In the genomic region with DNA sequence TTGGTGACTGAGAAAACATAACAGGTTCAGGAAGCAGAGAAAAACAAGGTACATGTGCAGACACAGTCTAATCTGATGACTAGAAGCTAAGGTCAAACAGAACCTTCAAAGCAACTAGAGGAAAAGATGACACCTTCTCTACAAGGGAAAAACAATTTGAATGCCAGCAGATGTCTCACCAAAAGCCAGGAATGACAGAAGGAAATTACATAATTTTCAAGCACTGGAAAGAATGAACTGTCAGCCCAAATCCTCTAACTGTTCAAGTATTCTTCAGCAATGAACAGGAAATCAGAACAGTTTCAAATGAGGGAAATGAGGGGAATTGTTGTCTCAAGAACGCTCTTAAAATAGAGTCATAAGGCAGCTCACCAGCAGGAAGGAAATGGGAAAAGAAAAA, we compare ENCODE assay signal across 26 mouse cellular contexts.
A peak's percentile ranks its signal among the peaks of the same experiment; 100 is the strongest.
DNase-seq lines count a peak whose midpoint lies in the region; ATAC-seq and TF ChIP-seq lines count a peak whose summit lies in the region.
"Had no signal": no experiment of that assay in that cellular context is flagged by ENCODE, and none has a peak within 500 bp of the region (broad histone marks: within the 10 kb centered on the region; RNA-seq: fewer than 3 reads in every experiment).

No protein-coding gene starts in this region.

- intact Hi-C loops in left cerebral cortex, adult 2 months (cut with DNase I), result no loop called here
- intact Hi-C loops in left cerebral cortex, postnatal 4 days (cut with DNase I), result no loop called here

- peak overlapping the region; percentile 48 for H3K27ac ChIP-seq in left cerebral cortex, adult 2 months
- H3K27ac ChIP-seq: forebrain, embryonic 10.5 days; forebrain, embryonic 13.5 days; heart, embryonic 15.5 days; hindbrain, embryonic 10.5 days; hindbrain, embryonic 13.5 days had no signal

- H3K4me3 ChIP-seq in left cerebral cortex, adult 2 months, result no peak overlapping the region
- H3K4me3 ChIP-seq: forebrain, embryonic 10.5 days; forebrain, embryonic 13.5 days; heart, embryonic 12.5 days; heart, embryonic 15.5 days; hindbrain, embryonic 10.5 days; hindbrain, embryonic 13.5 days had no signal

- DNase-seq in frontal cortex, postnatal 25 days (ENCODE audit: low spot score in 2 of 2), result no peak
- peak; percentile 11 for DNase-seq in kidney, adult 9 months
- DNase-seq in kidney, postnatal 4 days, result no peak
- no peak for DNase-seq in left cerebral cortex, adult 2 months (ENCODE audit: extremely low spot score in 1 of 2, low spot score in 2 of 2)
- DNase-seq in left cerebral cortex, postnatal 4 days, result no peak
- DNase-seq in telencephalon, adult 2 months (ENCODE audit: low read depth, low spot score), result peak; percentile 64
- DNase-seq in cerebellum, adult 8-10 months, result no peak
- DNase-seq: adrenal gland, postnatal 10 days; adrenal gland, postnatal 36 days; cerebellum, adult 11-12 months; cerebellum, adult 9-10 months; cerebellum, postnatal 14 days; gastrocnemius, postnatal 14 days; heart, adult 18-20 months; heart, postnatal 10 days; heart, postnatal 36 days had no signal

- peak; percentile 64 for ATAC-seq in frontal cortex, adult (ENCODE audit: low TSS enrichment)
- ATAC-seq: forebrain, embryonic 13.5 days; forebrain, embryonic 16.5 days; hindbrain, embryonic 16.5 days; Patski had no signal

- no peak for TF ChIP-seq CTCF in left cerebral cortex, adult 2 months (IDR thresholded peaks at IDR 0.05)

Comparison
In these comparisons a context has a peak if more than half of its experiments do, and no peak if none do; other contexts are left out.
1. DNase-seq: peak in kidney, adult 9 months (single experiment) and telencephalon, adult 2 months (single experiment); none in frontal cortex, postnatal 25 days (0 of 2), kidney, postnatal 4 days (0 of 2), left cerebral cortex, adult 2 months (0 of 2), left cerebral cortex, postnatal 4 days (single experiment) and cerebellum, adult 8-10 months (single experiment).